Mouse (Mus musculus) G1E-ER4 (cell line): ENCODE data around the gene Gm42906. TPM values are rescaled to one million over a fixed set of nuclear protein-coding genes. Genes with fewer than 3 reads are reported as not detected.

Experiments used
- GATA1 ChIP-seq: IDR thresholded peaks from one replicate; pipeline ENCODE4 v1.8.0; 2012; ENCODE audit warnings: low read length, inconsistent platforms
- polyA plus RNA-seq: library from polyadenylated mRNA; stranded (reverse); fragments of >175 nt; gene quantifications from 2 replicates; pipeline ENCODE4 v1.2.3, GENCODE M21; 2012

Gm42906 gene
- polyA plus RNA-seq, 1 experiment, result not detected

DNA sequence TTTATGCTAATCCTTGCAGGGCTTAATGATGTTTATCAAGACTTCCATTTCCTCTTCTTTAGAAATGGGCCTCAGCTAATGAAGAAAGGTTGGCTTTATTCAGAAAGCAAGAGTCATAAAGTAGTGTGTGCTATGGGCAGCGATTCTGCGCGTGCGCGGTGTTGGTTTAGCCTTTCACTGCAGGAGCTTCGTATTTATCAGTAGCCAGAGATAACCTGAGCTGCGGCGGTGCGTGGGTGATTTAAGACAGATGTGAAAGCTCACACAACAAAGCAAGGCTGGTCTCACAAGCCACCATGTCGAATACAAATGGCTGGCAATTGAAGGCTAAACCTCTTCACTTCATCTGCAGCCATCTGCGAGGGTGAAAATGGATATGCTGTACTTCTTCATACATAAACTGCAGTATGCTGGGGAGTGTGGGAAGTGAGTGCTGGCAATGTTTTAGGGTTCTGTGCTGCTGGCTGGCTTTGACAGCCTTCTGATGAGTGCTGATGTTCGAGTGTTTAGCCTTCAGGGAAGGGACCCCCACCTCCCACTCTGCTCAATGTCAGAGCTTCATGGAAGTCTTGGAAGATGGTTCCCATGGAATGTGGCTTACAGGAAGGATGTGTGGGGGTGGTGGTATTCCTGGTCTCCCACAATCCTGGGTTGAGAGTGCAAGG, 371.6 kb downstream of the Gm42906 start:
- TF ChIP-seq GATA1, result no peak

GRCm38 (mm10) chr5:151055426-151056090, 372.4 kb downstream of the Gm42906 start:
- no peak for TF ChIP-seq GATA1

DNA sequence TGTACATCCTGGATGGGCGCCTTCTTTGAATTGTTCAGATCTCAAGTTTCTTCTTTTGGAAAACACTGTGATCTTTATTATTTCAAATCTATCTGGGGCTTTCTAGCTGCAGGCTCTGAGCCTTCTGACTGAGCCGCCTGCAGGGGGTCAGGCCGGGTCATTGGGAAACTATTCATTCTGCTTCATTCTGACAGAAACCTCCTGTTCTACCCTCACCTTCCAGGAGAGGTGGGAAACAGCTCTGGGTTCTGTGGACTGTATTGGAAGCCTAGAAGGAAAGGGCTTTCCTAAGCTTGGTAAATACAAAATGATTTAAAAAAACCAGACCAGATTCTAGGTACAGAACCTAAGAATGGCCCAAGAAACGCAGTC, 373.2 kb downstream of the Gm42906 start:
- TF ChIP-seq GATA1, result no peak

DNA sequence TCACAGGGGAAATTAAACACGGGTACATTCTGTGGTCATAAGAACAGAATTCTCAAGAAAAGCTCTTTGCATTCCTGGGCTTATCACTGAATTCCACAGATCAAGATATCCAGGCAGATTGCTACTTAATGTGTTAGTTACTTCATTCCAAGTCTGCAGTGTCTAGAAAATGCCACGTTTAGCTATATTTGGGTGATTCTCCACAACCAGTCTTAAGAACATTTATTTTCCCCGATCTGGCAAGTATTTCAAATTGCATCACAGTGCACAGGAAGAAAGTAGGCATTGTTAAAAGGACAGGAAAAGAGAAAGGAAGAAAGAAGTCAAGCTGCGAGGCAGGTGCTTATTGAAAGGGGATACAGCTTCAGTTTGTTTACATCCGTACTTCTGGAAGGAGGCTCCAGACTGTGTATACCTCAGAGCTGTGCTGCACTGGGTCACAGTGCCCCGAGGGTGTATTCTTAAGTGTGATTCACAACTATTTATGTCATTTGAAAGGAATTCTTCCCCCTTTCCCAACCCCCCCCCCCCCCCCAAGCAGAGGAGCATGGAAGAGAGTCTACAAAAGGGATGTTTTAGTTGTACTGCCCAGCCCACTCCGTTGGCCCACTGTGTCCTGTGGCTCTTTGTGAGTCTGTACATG, 373.7 kb downstream of the Gm42906 start:
- TF ChIP-seq GATA1, result no peak

DNA sequence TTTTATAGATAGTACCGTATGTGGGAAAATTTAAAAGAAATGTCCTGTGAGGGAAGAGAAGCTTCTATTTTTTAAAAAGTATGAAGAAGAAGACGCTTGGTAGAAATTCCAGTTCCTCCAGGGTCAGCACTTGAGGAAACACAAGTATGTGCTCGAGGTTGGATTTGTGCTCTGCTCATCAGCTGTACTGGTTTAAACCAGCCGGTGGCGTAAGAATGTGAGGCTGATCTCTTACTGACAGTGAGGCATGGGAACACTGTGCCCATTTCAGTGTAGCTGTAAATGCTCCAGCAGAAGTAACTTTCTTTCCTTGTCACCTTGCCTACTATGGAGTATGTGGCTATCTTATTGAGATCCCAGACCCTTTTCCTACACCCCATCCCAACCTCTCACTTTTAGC, 374.8 kb downstream of the Gm42906 start:
- no peak for TF ChIP-seq GATA1

DNA sequence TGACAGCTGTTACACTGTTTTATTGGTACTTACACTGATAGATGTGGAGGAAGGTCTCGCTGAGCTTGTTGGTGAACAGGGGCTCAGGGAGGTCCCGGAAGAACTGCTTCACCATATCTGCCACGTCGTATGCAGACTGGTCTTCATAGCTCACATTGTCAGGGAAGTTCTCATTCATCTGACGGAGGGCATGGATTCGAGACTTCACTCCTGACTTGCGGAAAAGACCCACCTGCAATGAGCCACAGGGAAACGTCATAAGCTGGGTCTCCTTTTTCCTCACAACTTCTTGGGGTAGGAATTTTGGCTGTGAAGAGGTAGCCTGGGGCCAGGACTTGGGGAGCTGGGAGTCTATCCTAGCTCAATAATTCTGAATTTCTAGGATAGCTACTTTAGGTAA, 375.6 kb downstream of the Gm42906 start:
- no peak for TF ChIP-seq GATA1

- TF ChIP-seq GATA1, result no peak
Measured at GRCm38 (mm10) chr5:151047488-151047887, 380.5 kb downstream of the Gm42906 start.

DNA sequence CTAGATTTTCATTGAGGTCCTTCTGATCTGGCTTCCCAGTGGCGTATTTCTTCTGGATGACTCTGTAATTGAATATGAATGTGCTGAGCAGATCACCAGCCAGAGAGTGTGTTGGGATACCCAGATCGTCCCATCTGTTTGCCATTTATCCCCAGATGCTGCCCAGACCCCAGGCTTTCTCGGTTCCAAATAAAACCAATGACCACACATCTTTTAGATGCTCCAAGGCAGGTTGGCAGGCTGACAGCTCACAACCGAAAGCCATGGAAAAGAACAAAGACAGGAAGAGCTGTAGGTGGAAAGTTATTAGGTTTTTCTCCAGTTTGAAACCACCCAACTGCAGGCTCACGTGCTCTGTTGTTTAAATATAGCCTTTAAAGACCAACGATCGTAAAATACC, 381.0 kb downstream of the Gm42906 start:
- TF ChIP-seq GATA1, result no peak

GRCm38 (mm10) chr5:151046131-151046530, 381.8 kb downstream of the Gm42906 start:
- no peak for TF ChIP-seq GATA1

- TF ChIP-seq GATA1, result no peak
Measured at GRCm38 (mm10) chr5:151042911-151043310, 385.1 kb downstream of the Gm42906 start.

- TF ChIP-seq GATA1, result no peak
Measured at GRCm38 (mm10) chr5:151037871-151038270, 390.1 kb downstream of the Gm42906 start.

DNA sequence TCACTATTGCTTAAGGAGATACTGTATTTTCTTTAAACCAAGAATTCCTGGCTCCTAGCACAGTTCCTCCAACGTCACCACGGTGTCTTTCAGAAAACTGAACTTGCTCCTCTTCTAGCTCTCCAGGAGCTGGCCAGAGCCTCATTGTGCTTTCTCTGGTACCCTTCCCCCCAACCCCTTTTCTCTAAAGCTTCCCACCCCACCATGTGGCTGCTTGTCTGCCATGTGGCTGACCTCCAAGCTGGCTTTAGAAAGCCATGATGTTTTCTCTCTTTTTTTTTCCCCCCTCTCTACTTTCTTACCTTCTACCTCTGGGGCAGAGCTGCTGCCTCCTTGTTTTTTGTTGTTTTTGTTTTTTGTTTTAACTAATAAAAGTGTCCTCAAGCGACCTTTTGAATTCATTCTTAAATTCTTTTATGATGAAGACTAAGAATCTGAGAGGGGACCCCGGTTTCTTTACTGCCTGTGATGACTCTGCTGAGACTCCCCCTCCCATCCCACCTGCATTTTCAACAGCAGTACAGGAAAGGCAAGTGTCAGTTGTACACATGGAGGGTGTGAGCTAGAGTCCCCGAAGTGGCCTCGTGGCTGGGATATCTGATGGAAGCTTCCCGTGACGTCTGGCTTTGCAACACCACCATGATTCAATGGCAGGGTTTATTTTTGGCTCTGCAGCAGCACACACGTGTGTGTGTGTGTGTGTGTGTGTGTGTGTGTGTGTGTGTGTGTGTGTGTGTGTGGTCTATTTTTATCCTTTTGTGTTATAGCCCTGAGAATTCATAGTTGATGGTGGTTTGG, 393.0 kb downstream of the Gm42906 start:
- no peak for TF ChIP-seq GATA1

DNA sequence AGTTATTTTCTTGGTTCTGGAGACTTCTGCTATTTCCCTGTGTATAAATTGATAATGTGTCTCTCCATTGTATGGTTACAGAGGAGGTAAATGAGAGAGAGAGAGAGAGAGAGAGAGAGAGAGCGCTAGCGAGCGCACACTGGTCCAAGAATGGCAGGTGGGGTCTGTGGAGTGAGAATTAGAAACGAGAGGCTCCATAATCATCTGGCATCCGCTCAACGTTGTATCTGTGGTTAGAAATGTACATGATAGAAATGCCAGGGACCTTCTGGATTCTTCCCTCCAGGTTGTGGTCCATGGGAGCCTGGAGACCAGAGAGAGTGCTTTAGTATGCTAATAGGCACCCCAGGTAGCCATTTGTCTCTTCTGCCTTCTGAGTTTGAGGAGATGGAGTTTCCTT, 399.1 kb downstream of the Gm42906 start:
- no peak for TF ChIP-seq GATA1

DNA sequence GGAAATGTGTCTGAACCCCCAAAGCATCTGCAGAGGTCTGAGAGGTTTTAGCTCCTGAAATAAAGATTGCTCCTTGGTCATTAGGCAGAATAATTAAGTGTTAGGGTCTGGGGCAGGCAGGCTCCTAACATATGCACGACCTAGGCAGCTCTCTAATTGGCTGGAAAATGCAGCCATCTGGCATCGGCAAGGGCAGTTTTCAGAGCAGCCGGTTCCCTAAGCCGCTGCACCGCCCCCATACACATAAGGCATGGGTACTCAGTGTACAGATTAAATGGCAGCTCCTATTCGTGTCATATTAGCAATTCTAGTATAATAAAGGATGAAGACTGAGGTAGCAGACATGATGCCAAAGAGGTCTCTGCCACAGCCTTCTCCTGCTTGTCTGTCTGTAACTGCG, 400.8 kb downstream of the Gm42906 start:
- TF ChIP-seq GATA1, result no peak

DNA sequence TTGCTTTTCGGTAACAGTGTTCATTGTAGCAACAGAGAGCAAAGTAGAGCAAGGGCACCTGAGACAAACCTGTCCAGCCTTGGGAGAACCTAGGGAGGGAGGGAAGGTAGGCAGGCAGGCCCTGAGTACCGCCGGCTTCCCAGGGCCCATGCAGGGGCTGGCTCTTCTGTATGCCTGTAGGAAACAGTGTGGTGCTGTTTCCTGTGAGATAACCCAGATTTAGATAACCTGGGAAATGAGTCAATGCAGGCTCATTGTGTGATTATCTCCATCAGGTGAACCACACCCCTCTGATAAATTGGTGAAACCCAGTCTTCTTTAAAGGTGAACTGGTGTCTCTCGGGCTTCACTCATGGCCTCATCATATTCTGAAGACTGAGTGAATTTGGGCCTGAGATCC, 401.9 kb downstream of the Gm42906 start:
- TF ChIP-seq GATA1, result no peak

DNA sequence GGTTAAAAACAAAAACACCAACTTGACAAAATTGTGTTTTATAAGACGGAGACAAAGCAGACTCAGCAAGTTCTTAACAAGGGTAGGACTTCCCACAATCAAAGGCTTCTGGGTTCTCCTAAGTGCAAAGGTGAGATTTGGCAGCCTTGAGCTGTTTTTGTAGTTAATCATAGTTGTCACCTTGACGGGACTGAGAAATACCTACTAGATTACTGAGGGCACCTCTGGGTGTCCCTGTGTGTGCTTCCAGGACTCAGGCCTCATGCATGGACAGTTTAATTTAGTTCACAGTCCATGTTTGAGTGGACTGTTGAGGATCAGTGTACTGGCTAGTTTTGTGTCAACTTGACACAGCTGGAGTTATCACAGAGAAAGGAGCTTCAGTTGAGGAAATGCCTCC, 403.5 kb downstream of the Gm42906 start:
- no peak for TF ChIP-seq GATA1
